Mouse (Mus musculus) forebrain, embryonic 10.5 days (tissue): ENCODE data around the gene Mfap1b. TPM values are rescaled to one million over a fixed set of nuclear protein-coding genes. Genes with fewer than 3 reads are reported as not detected.

Experiments
- DNase-seq: peaks from one replicate; pipeline ENCODE4 v3.0.0-alpha.2; 2017; ENCODE audit warnings: low spot score; ENCODE audit errors: extremely low spot score
- H3K27ac ChIP-seq: fragments of 300-500 bp; sonication (generic); 2 replicates; pipeline ENCODE4 v1.5.1; 2016; ENCODE audit warnings: mild to moderate bottlenecking
- H3K27me3 ChIP-seq: fragments of 300-500 bp; sonication (generic); 2 replicates; pipeline ENCODE4 v1.6.1; 2016; ENCODE audit warnings: mild to moderate bottlenecking; ENCODE audit not compliant: poor library complexity, severe bottlenecking
- H3K36me3 ChIP-seq: fragments of 300-500 bp; sonication (generic); replicated peaks from 2 replicates; pipeline ENCODE4 v1.6.1; 2016; ENCODE audit warnings: mild to moderate bottlenecking, moderate library complexity
- H3K4me1 ChIP-seq: fragments of 300-500 bp; sonication (generic); 2 replicates; pipeline ENCODE4 v1.6.1; 2016
- H3K4me3 ChIP-seq: fragments of 300-500 bp; sonication (generic); 2 replicates; pipeline ENCODE4 v1.5.1; 2016; ENCODE audit warnings: mild to moderate bottlenecking, moderate library complexity
- H3K9me3 ChIP-seq: fragments of 300-500 bp; sonication (generic); 2 replicates; pipeline ENCODE4 v1.6.1; 2016; ENCODE audit warnings: mild to moderate bottlenecking, moderate library complexity
- WGBS: fragments of 180-500 bp; shearing (Covaris S2); methylation state at CpG from one replicate; pipeline ENCODE4 v1.1.7; 2016; 5-methylcytosine and 5-hydroxymethylcytosine counted together
- polyA plus RNA-seq: library from polyadenylated mRNA; unstranded; fragments of >200 nt; fragmentation: Nextera tagmentation; extraction: Ambion mirVana; gene quantifications from 2 replicates; pipeline ENCODE4 v1.2.1, GENCODE M21; 2016

Gene Mfap1b
- polyA plus RNA-seq, 1 experiment from 2014 or later = 53.7 TPM

- H3K4me1 ChIP-seq = peaks cover 19% of the 10 kb centered on the region
- no peaks in the 10 kb centered on the region for H3K27me3 ChIP-seq
- peak within 1 kb of the TSS; percentile 87 for H3K4me3 ChIP-seq
- H3K27ac ChIP-seq = peak within 1 kb of the TSS; percentile 86
- no peaks in the 10 kb centered on the region for H3K9me3 ChIP-seq
- peak; percentile 88 for DNase-seq
- WGBS = 3% methylated on average over 41 of the region's 41 CpGs
- peaks cover 63% of the 10 kb centered on the region for H3K36me3 ChIP-seq
Observed at GRCm38 (mm10) chr2:121456692-121457642, 16.9 kb downstream of the Mfap1b start, which contains the start of gene Serinc4. Gene Serinc4, minus strand, starts transcription at chr2:121456781.

GRCm38 (mm10) chr2:121455534-121455933 is 18.3 kb downstream of the Mfap1b start:
- Histone ChIP-seq H3K4me3 (no peak overlapping the region), H3K4me1 (peaks cover 30% of the 10 kb centered on the region), H3K27me3 (no peaks in the 10 kb centered on the region), H3K27ac (no peak overlapping the region), H3K9me3 (no peaks in the 10 kb centered on the region), H3K36me3 (peaks cover 66% of the 10 kb centered on the region)
- no peak for DNase-seq
- WGBS = 77% methylated on average over 5 of the region's 5 CpGs

GRCm38 (mm10) chr2:121453917-121454316 is 19.9 kb downstream of the Mfap1b start:
- WGBS = 84% methylated on average over 6 of the region's 6 CpGs
- H3K27ac ChIP-seq = no peak overlapping the region
- H3K4me1 ChIP-seq = peaks cover 36% of the 10 kb centered on the region
- peaks cover 49% of the 10 kb centered on the region for H3K36me3 ChIP-seq
- no peak for DNase-seq
- H3K9me3 ChIP-seq = no peaks in the 10 kb centered on the region
- H3K27me3 ChIP-seq = no peaks in the 10 kb centered on the region
- H3K4me3 ChIP-seq = peak overlapping the region; percentile 2; the same call in 1 of the 2 replicates

DNA sequence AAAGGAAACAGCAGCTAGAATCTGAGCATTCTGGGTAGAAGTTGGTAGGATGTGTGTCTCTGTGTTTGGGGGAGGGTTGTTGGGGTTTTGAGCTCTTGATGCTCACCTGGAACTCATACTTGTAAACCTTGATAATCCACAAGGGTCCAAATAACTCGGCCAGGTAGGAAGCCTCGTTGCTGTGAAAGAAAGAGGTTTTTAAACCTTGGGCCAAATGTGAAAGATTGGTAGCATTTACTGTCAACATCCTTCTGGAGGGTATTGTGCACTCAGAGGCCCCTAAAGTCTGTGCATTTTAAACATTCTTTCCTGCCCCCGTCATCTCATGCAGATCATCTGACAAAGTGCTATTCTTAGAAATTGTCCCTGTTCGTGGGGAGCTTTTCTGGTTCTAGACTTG is 20.9 kb downstream of the Mfap1b start, which contains the start of gene Hypk:
Hypk (plus strand) TSS at position 301 of the 400 bp plus-strand sequence.
- 88% methylated on average over 4 of the region's 4 CpGs for WGBS
- no peak for DNase-seq
- Histone ChIP-seq H3K36me3 (peaks cover 42% of the 10 kb centered on the region), H3K27ac (no peak within 1 kb of the TSS), H3K4me3 (peak within 1 kb of the TSS; percentile 10; the same call in 1 of the 2 replicates), H3K9me3 (no peaks in the 10 kb centered on the region), H3K27me3 (no peaks in the 10 kb centered on the region), H3K4me1 (peaks cover 37% of the 10 kb centered on the region)

DNA sequence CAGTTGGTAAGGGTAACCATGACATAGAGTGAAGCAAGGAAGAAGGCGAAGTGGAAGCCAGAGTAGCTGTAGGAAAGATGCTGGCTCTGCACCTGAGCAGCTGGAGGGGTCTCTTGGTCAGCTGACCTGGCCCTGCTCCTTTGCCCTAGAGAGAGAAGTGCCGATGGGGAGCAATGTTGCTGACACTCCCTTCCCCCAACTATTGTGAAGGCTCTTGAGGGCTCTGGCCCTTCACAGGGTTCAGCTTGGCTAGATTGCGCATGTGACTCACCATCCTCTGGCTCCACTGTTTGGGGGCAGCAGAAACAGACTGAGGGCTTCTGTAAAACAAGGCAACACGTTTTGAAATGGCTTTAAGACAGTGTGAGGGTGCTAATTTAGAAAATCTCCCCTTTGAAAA is 21.5 kb downstream of the Mfap1b start:
- no peaks in the 10 kb centered on the region for H3K9me3 ChIP-seq
- DNase-seq = no peak
- H3K4me3 ChIP-seq = peak overlapping the region; percentile 10; the same call in 1 of the 2 replicates
- H3K27me3 ChIP-seq = no peaks in the 10 kb centered on the region
- H3K36me3 ChIP-seq = peaks cover 42% of the 10 kb centered on the region
- H3K4me1 ChIP-seq = peaks cover 36% of the 10 kb centered on the region
- WGBS = 89% methylated on average over 4 of the region's 4 CpGs
- no peak overlapping the region for H3K27ac ChIP-seq

- Histone ChIP-seq H3K27me3 (no peaks in the 10 kb centered on the region), H3K9me3 (no peaks in the 10 kb centered on the region), H3K4me3 (peak overlapping the region; percentile 98), H3K36me3 (peaks cover 41% of the 10 kb centered on the region), H3K27ac (peak overlapping the region; percentile 96), H3K4me1 (peaks cover 30% of the 10 kb centered on the region)
- 4% methylated on average over 7 of the region's 7 CpGs for WGBS
- no peak for DNase-seq
Observed at GRCm38 (mm10) chr2:121450093-121450492, 23.8 kb downstream of the Mfap1b start.

GRCm38 (mm10) chr2:121449545-121450011 is 24.3 kb downstream of the Mfap1b start:
- no peak for DNase-seq
- WGBS = under 1% methylated on average over 54 of the region's 54 CpGs

DNA sequence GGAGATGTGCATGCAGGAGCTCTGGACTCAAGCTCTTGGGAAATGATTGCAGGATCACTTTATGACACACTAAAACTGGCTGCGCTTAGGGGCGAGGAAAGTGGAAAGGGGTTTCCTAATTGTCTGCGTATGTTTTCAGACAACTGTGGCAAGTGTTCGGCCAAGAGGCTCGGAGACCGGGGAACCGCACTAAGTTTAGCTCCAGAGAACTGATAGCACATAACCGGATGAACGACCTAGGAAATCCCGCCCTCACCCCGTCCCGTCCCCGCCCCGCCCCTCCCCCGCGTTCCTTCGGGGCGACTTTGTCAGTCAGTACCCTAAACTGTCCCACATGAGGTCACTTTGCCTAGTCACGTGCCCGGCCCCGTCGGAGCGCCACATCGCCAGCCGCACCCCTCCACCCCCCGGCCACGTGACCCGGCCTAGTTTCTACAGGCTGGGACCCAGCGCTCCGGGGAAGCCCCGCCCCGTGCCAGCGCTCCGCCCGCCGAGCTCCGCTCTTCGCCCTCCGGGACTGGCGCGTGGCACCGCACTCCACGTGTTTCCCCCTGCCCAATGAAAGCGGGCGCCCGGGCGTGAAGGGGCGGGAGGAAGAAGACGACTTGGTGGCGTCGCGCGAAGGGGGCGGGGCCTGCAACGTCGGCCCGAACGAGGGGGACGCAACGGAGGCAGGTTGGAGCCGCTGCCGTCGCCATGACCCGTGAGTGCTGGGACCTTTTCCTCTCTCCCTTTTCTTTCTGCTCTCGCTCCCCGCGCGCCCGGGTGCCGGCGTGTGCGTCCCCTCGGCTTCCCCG is 24.9 kb downstream of the Mfap1b start, which contains the start of gene Serf2:
Serf2 (plus strand) TSS at position 457 of the 797 bp plus-strand sequence.
- peaks cover 30% of the 10 kb centered on the region for H3K4me1 ChIP-seq
- no peaks in the 10 kb centered on the region for H3K27me3 ChIP-seq
- peak within 1 kb of the TSS; percentile 98 for H3K4me3 ChIP-seq
- H3K27ac ChIP-seq = peak within 1 kb of the TSS; percentile 96
- under 1% methylated on average over 71 of the region's 74 CpGs for WGBS
- H3K9me3 ChIP-seq = no peaks in the 10 kb centered on the region
- peak; percentile 100 for DNase-seq
- H3K36me3 ChIP-seq = peaks cover 29% of the 10 kb centered on the region

More at GRCm38 (mm10) chr2:121449545-121450011, 24.3 kb downstream of the Mfap1b start:
- H3K36me3 ChIP-seq = peaks cover 36% of the 10 kb centered on the region
- H3K4me1 ChIP-seq = peaks cover 30% of the 10 kb centered on the region
- H3K27me3 ChIP-seq = no peaks in the 10 kb centered on the region
- H3K9me3 ChIP-seq = no peaks in the 10 kb centered on the region
- peak overlapping the region; percentile 98 for H3K4me3 ChIP-seq
- peak overlapping the region; percentile 96 for H3K27ac ChIP-seq

DNA sequence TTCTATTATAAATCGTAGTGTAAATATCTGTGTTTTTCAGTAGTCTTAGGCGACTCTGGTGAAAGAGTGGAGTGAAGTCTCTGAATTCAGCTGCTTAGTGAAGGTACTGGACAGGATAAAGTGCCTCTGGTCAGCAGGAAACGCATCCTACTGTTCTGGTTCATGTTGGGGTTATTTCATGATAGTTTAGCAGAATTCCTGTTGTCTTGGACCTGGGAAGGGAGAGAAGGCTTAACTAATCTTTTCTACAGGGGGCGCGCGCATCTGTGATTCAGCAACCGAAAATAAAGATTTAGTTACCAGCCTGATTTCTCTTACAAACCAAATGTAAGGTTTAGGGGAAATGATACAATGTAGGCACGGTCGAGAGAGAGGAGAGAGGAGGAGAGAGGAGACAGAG is 25.7 kb downstream of the Mfap1b start:
- peaks cover 33% of the 10 kb centered on the region for H3K4me1 ChIP-seq

GRCm38 (mm10) chr2:121447006-121447405 is 26.9 kb downstream of the Mfap1b start:
- H3K9me3 ChIP-seq = no peaks in the 10 kb centered on the region
- H3K27ac ChIP-seq = no peak overlapping the region
- H3K36me3 ChIP-seq = peaks cover 10% of the 10 kb centered on the region
- DNase-seq = no peak
- 89% methylated on average over 3 of the region's 3 CpGs for WGBS
- peaks cover 13% of the 10 kb centered on the region for H3K27me3 ChIP-seq
- H3K4me3 ChIP-seq = no peak overlapping the region
- H3K4me1 ChIP-seq = peaks cover 40% of the 10 kb centered on the region

More for the DNA sequence above, 25.7 kb downstream of the Mfap1b start:
- Histone ChIP-seq H3K4me3 (peak overlapping the region; percentile 98), H3K9me3 (no peaks in the 10 kb centered on the region), H3K36me3 (peaks cover 21% of the 10 kb centered on the region), H3K27me3 (peaks cover 3% of the 10 kb centered on the region), H3K27ac (peak overlapping the region; percentile 96)
- DNase-seq = no peak
- WGBS = 20% methylated on average over 9 of the region's 9 CpGs

DNA sequence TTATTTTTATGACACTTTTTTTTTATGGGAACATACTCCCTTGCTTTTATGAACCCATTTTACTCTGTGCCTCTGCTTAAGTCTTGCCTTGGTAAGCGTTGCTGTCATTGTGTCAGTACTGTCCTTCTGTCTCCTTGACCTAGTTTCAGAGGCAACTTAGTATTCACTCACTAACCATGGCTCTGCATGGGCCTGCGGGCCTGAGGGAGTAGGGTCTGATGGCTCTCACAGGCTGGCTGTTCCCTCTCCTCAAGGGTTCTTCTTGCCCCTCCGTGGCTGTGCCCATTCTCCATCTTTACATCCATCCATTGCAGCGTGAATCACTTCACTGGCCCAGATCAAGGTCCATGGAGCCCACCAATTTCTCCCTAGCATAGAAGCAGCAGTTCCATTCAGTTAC is 27.4 kb downstream of the Mfap1b start:
- H3K9me3 ChIP-seq = no peaks in the 10 kb centered on the region
- H3K27me3 ChIP-seq = peaks cover 18% of the 10 kb centered on the region
- H3K4me1 ChIP-seq = peaks cover 44% of the 10 kb centered on the region
- H3K27ac ChIP-seq = no peak overlapping the region
- peaks cover 7% of the 10 kb centered on the region for H3K36me3 ChIP-seq
- H3K4me3 ChIP-seq = no peak overlapping the region
- DNase-seq = no peak
- 81% methylated on average over 4 of the region's 4 CpGs for WGBS

GRCm38 (mm10) chr2:121445117-121445516 is 28.8 kb downstream of the Mfap1b start:
- H3K36me3 ChIP-seq = peaks cover under 1% of the 10 kb centered on the region; the same call in 1 of the 2 replicates
- H3K4me3 ChIP-seq = no peak overlapping the region
- DNase-seq = no peak
- H3K27ac ChIP-seq = no peak overlapping the region
- peaks cover 29% of the 10 kb centered on the region for H3K27me3 ChIP-seq
- no peaks in the 10 kb centered on the region for H3K9me3 ChIP-seq
- H3K4me1 ChIP-seq = peaks cover 31% of the 10 kb centered on the region
- WGBS = 88% methylated on average over 3 of the region's 3 CpGs
